Mouse (Mus musculus) ovary, postnatal 14 days (tissue): ENCODE results near the gene Rnf25.

Source experiments
- DNase-seq: peaks from one replicate; pipeline ENCODE4 v3.0.0; 2022; ENCODE audit warnings: low spot score

Gene Rnf25

DNA sequence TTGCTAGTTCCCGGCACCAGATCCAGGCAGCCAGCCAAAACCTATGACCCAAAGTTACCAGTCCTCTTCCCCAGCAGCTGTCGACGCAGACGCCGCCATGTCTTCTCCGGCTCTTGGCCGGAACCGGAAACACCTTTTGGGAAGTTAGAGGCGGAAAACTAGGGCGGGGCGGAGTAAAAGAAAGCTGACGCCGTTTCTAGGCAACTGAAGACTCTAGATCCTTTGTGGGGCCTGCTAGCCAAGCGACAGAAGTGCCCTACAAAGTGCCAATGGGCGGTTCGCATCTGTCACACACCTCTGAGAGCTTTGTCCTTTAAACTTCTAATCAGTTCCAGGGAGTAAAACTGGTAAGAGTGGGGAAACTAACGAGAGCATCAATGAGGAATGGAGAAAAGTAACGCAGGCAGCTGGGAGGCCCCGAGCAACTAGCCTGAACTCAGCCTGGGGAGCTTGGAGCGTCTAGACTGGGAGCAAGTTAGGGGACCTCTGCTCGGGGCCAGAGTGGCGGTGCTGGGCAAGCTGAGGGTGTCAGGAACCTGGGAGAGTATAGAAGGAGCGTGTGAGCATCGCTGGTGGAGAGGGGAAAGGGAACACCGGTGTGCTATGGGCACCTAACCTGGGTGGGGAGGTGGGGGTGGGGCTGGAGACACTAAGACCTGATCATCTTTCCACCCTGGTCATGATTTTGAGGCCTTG lies at the start of gene Rnf25, which contains the start of gene Stk36:
TSS of gene Rnf25 (minus strand) at position 131 of the 696 bp plus-strand sequence.
TSS of gene Stk36 (plus strand) at position 179 of the 696 bp plus-strand sequence.
- peak; percentile 72 for DNase-seq

DNA sequence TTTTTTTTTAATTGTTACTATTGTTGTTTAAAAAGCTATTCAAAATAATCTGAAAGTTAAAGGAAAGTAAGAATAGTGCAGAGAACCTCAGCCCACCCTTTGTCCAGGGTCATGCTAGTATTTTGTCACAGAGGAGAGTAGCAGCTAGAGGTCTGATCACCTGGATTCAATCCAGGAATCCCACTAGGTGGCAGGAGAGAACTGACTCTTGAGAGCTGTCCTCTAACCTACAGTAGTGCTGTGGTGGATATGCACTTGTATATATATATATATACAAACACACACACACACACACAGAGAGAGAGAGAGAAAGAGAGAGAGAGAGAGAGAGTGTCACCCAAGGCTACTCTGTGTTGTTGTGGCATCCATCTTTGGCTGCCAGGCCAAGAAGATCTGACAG lies 42.7 kb upstream of the Rnf25 start:
- DNase-seq = no peak

DNA sequence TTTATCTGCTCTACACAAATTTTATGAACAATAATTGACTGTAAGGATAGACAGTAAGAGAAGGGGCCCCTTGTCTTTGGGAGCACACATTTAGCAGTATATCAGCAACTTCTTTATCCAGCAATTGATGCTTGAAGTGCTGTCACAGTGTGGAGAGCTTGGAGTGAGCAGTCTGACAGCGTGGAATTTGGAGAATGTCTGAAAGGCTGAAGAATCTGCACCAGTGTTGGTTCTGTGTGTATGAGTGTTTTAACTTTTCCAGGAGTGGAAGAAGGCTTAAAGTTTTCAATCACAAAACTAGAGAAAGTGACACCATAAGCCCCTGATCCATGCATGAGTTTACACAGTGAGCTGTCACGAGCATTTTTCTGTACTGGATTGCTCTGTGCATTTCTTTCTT lies 42.3 kb upstream of the Rnf25 start:
- no peak for DNase-seq

DNA sequence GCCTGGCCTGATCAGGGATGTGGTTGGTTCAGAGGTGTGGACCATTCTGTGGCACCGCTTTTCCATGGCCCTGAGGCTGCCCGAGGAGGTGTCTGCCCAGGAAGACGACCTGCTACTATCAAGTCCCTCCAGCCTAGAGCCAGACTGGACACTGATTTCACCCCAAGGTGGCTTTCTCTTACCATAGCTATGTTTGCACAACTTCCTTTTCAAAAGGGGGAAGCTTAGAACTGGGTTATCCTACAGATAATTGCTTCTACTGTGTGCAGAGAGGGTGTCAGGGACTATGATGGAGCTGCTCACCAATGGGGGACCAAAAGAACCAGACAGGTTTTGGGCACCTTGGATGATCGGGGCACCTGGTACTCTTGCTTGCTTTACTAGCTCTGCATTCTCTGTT lies 31.5 kb upstream of the Rnf25 start:
- no peak for DNase-seq

DNA sequence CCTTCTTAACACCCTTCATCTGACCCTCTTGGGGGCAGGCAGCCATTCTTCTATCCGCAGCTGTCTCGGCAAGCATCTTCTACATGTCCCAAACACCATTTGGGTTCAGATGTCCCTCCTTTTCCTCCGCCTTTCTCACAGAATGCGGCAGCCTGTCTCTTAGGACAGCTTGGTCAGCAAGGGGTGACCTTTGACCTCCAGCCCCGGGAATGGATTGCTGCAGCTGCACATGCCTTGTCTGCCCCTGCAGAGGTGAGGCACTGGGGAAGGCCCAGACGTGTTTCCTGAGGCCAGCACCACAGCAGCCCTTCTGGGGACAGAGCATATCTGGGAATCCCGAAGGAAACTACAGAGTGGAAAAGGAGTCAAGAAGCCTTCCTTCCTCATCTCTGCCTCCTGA lies 26.8 kb upstream of the Rnf25 start:
- no peak for DNase-seq

DNA sequence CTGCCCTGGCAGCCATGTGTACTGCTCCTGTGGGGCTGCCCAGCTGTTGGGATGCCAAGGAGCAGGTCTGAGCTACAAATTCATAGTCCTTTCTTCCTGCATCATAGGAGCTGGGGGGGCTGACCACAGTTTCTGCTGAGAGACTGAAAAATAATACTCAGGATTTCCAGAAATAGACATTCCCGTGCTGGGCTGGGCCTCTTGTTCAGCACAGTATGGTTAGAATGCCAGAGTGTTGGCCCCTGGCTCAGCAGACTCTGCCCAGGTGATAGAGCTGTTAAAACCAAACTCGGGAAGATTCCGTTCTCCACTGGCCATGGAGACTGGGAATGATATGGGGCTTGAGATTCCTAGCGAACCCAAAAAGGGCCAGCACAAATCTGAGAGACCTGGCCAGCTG lies 24.9 kb upstream of the Rnf25 start:
- DNase-seq = no peak

DNA sequence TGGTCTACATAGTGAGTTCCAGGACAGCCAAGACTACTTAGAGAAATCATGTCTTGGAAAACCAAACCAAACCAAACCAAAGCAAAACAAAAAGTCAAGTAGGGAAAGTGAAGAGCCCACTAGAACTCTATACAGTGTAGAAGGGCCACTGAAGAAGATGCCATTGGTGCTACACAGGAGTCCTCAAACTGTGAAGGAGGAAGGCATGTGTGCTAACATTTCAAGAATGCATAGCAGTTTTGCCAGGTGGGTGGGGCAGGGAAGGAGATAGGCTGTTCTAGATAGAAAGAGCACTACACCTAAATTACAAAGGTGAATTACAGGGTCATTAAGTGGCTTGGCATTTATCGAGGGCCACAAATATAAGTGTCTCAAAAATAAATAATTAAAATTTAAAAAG lies 23.0 kb upstream of the Rnf25 start:
- DNase-seq = no peak

DNA sequence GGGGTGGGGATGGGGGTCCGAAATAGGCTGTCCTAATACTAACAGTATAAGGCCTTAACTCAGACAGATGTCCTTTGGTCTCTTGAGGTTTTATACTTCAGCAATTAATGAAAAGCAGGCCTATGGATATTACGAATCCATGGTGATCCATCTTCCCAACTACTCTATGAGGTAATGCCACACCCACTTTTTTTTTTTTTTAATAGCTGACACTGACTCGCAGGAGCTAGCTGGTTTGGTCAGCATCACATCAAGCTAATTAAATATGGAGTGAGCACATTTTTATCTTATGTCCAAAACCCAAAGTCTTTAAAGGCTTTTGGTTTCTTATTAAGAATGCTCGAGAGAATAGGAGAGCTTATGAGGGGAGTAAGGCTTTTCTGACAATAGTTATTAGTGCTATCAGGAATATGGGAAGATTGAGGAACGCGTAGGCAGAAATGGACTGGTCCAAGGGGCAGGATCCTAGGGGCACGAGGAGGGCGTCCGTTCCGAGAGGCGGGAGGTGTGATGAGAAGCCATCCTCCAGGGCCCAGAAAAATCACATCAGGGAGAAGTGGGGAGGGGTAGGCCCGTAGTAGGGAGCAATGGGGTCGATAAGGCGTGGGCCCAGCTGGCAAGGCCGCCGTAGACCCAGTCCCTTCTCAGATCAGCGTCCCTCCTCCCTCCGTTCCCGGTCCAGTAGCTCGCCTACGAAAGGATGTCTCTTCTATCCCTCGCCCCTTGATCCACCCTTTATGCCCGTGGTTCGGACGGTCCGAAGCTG lies 513 bp downstream of the Rnf25 start:
- no peak for DNase-seq

DNA sequence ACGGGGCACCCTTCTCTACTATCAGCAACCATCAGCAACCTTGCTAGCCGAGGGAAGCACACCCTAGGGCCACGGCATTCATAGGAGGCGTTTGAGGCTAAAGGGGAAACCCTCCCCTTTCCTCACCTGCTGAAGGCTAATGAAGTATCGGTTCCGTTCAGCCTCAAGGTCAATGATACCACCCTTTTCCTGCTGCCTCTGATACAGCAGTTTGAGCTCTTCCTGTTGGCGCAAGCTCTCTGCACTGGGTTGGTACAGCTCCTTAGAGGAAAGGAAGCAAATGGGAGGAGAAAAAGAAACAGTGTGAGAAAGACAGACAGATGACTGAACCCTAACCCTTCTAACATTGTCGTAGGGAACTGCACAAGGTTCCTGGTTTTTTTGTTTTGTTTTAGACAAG lies 6.8 kb downstream of the Rnf25 start:
- no peak for DNase-seq

DNA sequence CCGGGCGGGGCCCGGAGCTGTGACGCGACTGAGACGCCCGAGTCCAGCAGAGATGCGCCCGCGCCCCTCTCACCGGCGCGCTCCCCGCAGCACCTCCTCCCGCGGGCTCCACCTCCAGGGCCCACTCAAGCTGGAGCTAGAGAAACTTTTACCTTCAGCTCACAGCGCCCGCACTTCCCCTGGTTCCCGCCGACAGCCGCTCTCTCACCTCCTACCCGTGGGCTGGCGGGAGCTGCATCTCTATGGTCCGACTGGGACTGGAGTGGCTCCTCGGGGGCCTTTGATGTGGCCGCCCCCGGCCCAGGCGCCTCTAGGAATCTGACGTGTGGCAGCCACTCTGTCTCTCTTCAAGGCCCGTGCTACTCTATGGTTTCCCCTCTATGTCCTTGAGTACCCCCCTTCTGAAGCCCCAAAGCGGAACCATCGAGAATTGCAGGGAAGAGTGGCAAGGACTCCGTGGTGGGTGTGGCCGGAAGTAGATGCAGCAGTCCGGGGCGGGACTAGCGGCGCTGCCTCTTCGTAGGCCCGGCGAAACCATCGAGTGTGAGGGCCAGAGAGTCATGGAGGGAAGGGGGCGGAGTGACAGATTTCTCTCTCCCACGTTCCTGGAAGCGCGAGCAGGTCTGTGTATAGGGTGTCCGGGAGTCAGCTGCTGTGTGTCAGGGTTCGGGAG lies 13.3 kb downstream of the Rnf25 start, which contains the start of the genes Zfp142 and Bcs1l:
TSS of gene Zfp142 (minus strand) at position 474 of the 673 bp plus-strand sequence.
TSS of gene Bcs1l (plus strand) at position 517 of the 673 bp plus-strand sequence.
- peak; percentile 97 for DNase-seq

DNA sequence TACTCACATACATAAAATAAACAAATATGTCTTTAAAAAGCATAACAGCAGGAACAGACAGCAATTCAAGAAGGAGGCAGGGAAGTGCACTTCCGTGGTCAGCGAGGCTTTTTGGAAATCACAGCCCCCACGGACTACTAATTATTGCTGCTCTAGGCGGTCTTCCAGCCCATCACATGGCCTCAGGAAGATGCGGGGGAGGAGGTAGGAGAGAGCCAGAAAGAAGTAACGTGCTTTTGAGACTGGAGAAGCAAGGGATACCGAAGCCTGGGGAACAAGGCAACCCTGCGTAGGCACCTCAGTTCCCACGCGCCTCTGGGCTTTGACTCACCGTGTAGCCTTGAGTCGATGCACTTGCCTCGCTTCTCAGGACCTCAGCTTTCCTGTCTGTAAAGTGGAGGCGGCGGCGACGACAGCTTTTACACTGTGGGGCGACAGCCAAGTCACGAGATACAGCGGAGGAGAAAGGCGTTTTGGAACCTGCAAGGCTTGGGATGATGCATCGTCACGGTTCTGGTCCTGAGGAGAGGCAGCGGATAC lies 13.9 kb downstream of the Rnf25 start:
- DNase-seq = peak; percentile 25

DNA sequence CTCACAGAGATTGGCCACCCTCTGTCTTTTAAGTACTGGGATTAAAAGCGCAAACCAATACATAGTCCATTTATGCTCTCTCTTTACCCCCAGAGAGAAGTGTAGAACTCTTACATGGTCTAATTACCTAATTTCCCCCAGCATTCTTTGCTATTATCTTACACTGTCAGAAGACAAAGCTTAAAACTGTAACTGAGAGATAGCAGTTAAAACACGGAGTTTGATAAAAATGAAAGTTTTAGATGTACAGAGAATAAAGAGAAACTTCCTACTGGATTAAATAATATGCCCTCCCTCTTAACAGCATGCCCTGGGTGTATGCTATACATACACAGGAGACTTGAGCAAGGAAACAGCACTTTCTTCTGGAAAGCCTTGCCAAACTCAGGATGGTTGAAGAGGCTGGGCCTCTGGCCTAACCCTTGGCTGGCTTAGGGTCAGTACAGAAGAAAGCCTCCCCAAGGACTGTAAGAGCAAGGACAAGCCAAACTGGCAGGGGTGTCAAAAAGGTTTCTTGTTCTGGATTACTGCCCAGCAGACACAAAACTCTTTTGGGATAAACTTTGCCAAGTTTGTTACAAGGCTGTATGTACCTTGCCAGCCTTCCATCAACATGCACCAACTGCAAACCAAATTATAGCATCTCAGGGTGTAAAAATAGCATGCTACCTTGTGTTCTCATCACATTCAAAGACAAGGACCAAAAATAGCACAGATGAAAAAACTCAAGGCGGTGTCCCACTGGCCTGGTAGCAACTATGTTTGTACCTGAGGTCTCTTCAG lies 16.4 kb downstream of the Rnf25 start:
- DNase-seq = no peak

DNA sequence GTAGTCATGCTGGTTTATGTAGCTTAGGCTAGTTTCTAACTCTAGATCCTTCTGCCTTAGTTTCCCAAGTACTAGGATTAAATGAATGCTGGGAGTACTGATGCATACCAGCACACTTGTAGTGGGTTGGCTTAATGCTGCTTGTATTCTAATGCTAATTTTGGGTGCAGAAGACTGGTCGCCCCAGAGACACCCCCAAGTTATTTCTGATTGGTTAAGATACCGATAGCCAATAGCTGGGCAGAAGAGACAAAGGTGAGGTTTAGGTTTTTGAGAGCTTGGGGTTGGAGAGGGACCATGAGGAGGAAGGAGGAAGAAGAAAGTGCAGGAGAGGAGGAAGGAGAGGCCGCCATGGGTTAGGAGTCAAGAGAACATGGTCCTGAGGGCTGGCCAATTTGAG lies 18.6 kb downstream of the Rnf25 start:
- no peak for DNase-seq

DNA sequence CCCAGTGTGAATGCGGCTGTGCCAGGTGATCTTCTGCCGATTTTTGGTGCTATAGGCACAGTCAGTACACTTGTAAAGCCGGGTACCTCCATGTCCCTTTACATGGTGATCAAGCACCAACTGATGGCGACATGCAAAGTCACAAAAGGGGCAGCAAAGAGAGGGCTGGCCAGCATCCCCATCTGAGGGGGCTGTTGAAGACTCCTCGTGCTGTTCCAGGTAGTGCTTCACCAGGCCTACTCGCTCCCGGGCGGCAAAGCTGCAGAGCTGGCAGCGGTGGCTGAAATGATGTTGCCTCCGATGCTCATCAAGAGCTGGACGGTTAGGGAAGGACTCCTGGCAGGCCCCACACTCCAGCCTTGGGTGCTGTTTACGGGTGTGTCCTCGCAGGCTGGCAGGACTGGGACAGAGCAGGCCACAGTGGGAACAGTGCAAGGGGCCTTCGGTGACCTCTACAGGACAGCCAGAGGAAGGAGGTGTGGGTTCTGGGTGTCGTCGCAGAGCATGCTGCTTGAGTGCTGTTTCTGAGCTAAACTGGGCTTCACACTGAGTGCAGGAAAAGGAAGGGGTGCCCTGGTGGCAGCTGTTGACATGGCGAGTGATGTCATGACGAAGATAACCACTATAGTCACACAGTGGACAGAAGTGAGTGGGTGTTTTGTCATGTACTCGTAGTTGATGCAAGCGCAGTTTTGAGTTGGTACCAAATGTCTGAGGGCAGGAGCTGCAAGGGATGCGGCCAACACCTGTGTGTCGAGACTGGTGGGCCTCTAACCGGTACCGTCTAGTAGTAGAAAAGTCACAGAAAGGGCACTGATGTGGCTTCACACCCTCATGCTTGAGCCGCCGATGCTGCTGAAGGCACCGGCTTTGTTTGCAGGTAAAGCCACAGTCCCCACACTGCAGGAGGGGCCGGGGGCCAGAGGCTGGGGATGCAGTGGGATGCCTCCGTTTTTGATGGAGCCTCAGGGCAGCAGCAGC lies 31.2 kb downstream of the Rnf25 start:
- DNase-seq = no peak

DNA sequence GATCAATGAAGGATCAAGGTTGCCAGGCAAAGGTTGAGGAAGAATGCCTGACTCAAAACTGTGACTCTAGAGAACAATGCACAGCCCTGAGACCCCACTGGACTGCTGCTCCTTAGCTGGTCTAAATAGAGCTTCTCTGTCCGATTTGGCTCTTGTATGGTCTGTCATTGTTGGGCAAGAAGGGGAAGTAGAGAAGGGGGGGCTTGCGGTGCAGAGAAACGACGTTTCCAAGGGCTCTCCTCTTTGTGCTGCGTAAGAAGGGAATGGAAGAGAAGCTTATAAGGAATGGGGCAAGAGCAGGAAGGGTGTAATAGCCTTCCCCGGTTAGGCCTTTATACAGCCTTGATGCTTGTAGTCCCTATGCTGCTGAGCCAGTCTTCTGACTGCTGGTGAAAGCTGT lies 35.4 kb downstream of the Rnf25 start:
- DNase-seq = no peak

DNA sequence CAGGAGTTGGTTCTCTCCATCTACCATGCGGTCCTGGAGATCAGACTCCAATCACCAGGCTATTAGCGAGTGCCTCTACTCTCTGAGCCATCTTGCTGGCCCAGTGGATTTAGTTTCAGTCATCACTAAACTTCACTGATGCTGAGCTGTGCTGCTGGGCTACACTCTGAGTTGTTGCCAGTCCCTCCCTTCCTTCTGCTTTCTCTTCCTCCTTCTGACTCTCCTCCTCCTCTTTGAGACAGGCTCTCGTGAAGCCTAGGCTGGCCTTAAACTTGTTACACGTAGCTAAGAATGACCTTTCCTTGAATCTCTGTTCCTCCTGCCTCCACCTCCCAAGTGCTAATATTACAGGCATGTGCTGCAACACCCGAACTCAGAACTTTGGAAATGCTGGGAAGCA lies 42.1 kb downstream of the Rnf25 start:
- DNase-seq = no peak

DNA sequence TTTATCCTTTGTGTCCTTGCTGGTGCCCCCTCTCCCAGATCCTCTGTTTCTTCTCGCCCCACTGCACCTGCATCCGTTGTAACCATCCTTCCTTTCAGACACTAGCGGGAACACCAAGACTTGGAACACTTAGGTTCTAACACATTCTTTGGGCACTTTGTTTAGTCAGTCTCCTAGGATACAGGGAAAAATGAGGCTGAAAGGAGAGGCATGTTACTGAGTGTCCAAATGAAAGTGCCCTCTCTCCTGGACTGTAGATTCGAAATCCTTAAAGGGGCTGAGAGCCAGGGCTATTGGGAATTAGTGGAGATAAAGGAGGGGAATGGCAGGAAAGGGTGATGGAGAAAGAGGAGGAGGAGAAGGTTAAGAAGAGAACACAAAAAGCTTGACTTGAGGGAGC lies 57.0 kb downstream of the Rnf25 start, which contains the start of gene Usp37:
TSS of gene Usp37 (minus strand) at position 101 of the 400 bp plus-strand sequence.
- no peak for DNase-seq
